Mouse (Mus musculus): ENCODE measurements around the gene Fance.
A peak's percentile ranks its signal among the peaks of the same experiment; 100 is the strongest.

Gene Fance

DNA sequence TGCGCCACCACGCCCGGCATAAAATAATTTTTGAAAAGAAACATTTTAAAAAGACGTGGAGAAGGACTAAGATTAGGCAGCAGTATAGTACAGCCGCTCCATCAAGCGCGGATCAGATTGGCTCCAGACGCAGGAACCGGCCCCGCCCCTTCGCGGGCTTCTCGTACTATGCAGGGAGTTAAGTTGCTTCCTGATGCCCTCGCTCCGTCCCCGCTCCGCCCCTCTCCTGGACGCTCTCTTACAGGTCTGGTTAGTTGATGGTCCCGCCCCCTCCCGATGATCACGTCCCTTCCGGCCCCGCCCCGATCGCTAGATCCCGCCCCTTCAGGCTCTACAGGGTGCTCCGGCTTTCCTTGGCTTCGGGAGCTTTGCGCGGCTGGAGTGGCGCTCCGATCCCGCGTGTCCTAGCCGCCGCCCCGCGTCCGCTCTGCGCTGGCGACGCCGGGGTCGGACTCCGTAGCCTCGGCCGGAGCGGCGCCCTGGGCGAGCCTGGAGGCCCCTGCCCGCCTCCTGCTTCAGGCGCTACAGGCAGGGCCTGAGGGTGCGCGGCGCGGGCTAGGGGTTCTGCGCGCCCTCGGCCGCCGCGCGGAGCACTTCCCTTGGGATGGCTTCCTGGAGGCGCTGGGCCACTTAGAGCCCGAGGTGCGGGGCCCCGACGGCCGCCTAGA lies at the start of gene Fance:
Gene Fance, plus strand, starts transcription at position 308 of the 668 bp plus-strand sequence.
- peak; percentile 99 for DNase-seq (ENCODE audit: low read depth, low spot score)

DNA sequence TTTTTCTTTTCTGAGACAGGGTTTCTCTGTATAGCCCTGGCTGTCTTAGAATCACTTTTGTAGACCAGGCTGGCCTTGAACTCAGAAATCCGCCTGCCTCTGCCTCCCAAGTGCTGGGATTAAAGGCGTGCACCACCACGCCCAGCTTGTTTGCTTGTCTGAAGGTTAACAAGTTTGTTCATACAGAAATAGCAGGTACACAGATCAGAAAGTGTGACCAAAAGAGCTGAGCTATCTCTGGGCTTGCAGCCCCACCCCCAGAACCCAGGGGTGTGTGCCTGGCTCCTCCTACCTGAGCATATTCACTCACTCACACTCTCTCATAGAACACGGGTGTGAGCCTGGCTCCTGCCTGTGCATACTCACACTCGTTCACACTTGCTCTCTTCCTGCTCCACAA lies 46.1 kb upstream of the Fance start:
- DNase-seq (ENCODE audit: low read depth, low spot score), result no peak

DNA sequence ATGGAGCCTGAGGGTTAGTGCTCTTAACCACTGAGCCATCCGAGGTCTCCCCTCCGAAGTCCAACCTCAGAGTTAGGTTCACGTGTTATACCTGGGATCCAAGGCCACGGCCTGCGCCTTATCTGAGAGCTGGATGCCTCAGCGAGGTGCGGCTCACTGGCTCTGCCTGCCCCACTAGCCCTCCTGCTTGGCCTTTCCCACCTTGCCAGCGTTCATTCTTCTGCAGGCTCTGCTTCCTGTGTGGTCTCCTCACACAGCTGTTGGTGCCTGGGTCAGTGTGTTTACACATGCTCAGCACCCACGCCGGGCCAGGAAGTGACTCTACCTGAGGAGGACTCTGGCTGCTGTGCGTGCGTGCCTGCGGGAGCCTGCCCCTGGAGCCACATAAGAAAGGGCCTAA lies 43.2 kb upstream of the Fance start:
- DNase-seq (ENCODE audit: low read depth, low spot score), result no peak

DNA sequence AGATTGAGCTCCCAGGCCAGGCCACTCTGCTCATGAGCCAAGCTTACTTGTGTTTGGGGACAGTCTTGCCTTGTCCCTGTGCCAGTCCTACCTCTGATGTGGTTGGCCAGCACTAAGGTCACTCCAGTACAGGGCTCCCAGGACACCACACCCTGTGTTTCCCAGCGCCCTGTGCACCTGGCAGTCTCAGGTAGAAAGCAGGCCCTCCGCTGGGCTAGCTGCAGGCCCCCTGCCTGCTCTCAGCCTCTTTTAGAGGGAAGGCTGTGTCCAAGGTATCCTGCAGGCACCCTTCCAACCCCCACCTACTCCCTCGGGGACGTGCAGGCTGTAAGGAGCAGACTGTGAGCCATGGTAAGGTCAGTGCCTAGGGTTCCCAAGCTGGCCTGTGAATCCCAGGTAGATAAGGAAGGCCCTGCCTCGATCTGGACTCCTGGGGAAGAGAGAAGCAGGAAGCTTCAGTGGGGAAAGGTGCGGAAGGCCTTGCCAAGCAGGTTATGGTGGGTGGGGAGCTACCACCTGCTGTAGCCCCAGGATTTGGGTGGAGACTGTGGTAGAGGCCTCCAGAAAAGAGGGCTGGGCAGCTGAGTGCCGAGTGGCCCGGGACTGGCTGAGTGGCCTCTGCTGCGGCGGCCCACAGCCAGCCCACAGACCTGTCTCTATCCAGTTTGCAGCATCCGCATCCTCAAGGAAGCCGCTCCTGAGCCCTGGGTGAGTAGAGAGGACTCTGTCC lies 41.6 kb upstream of the Fance start:
- DNase-seq (ENCODE audit: low read depth, low spot score), result no peak

DNA sequence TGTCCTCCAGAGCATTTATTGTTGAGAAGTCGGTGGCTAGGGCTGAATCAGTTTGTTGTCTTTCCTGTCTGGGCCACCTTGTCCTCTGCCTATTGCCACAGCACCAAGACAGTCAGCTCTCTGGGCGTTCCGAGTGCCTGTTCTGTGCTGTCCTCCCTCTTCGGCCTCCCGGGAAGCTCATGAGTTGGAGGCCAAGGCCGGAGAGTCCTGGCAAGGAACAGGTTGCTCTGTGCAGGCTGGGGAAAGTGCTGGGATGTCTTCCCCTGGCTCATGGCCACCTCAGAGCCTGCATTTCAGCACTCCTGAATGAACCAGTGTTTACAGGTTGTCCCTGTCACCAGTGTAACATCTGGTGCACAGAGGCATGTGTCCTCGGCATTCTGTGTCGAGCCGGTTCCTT lies 41.0 kb upstream of the Fance start:
- DNase-seq (ENCODE audit: low read depth, low spot score), result no peak

DNA sequence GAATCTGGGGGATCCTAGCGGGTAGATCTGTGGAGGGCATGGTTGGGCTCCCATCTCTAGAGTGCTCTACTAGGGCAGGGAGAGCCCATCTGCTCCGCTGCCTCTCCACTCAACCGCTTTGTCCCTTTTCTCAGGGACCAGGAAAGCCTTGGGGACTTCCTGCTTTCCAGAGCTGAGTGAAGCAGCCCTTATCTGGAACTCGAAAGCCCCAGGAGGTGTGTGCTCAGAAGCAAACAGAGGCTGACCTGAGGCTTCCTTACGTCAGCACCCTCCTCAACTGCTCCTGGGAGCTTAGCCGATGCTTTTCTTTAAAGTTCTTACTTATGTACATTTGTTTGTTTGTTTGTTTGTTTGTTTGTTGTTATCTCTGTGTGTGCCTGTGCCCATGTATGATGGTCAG lies 40.5 kb upstream of the Fance start:
- no peak for DNase-seq (ENCODE audit: low read depth, low spot score)

DNA sequence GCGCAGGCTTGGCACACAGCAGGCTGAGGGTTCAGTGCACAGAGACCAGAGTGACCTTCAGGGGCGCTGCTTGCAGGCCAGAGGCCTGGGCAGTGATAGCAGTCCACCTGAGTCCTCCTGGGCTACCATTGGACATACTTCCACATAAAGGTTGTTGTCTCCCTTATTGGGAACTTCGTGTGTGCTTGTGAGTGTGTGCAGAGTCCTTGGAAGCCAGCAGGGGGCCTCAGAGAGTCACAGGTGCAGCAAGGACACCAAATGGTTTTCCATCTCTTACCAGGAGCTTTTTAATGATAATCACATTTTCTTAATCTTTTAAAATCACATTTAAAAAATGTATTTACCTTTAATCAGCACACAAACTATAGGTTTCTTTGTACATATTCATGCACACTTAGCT lies 38.6 kb upstream of the Fance start:
- no peak for DNase-seq (ENCODE audit: low read depth, low spot score)

DNA sequence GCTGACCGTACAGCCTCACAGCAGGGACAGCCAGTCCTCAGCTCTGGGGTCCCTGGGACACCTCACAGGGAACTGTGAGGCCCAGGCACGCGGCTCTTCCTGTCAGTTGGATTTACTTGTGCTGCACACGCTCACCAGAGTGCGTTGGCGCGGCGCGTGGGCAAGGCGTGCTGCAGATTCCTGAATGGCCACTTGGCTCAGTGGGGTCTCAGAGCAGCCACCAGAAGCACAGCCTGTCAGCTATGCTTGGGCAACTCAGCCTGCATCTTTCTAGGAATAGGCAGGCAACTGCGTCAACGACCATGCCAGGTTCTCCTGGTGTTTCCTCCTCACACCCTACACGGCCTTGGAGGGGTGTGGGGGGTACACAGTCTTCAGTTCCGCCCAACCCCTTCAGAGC lies 36.1 kb upstream of the Fance start:
- no peak for DNase-seq (ENCODE audit: low read depth, low spot score)

DNA sequence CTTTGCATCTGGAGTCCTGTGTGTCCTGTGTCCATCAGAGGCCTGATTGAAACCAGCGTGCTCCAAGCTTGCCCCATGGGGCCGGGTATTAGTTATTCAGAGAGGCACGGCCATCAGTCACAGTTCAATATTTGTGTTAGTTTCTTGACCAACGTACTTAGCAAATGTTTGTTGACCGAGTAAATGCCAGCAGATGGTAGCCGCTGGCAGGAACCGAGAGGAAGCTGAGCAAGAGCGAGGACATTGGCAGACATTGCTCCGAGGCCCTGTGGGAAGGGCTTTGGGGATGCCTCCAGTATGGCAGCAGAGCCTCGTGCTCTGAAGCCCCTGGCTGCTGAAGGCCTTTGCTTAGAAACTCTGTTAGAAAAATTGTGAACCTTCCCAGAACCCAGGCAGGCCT lies 35.6 kb upstream of the Fance start:
- DNase-seq (ENCODE audit: low read depth, low spot score), result no peak

DNA sequence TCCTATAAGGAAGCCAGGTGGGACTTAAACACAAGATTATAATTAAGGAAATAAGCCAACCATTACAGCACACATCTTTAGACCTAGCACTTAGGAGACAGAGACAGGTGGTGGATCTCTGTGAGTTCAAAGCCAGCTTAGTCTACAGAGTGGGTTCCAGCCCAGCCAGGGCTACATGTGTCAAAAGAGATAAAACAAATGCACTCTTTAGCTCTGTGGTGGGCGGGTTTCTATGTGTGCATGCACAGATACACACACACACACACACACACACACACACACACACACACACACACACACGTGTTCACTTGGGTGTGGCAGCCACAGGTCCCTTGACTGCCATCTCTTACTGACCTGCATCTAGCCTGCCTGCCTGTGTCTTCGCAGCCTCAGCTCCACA lies 35.2 kb upstream of the Fance start:
- no peak for DNase-seq (ENCODE audit: low read depth, low spot score)

DNA sequence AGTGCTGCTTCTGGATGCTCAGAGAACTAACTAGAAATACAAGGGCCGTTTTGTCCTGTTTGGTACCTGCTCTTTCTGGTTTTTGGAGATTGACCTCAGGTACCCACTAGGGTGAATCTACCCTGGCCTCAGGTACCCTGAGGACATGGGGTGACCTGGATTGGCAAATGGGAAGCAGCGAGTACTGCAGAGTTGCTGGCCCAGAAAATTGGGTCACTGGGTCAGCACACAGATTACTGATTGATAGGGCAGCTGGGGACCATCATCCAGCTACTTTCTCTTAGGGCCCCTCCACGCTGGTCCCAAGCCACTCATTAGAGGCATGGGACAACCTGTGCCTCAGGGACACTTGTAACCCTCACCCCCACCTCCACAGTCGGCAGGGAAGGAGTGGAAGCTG lies 34.1 kb upstream of the Fance start:
- DNase-seq (ENCODE audit: low read depth, low spot score), result no peak

DNA sequence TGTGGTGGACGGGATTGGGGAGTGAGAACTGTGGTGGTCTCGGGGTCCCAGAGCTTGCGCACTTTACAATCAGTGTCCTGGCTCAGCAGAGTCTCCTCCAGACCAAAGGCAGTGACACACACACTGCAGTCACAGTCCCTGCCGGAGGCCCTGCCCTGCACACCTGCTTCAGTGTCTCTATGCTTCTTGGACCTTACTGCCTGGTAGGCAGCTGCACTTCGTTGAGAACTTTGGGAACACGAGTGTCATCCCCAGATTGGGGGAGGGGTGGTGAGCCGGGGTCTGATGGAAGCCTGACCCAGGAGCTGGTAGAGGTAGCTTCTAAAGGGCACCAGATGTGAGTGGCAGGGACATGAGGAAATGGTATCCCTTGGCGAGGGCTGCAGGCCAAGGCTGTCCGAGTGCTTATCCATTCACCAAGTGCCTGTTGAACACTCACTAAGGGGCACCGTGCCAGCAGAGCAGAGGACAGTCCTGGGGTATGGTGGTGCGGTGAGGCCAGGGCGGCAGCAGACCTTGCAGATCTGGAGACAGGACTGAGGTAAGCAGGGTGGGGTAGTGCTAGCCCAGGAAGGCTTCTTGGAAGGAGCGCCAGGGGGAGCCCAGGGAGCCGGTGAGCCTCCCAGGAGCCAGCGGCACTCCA lies 33.4 kb upstream of the Fance start:
- no peak for DNase-seq (ENCODE audit: low read depth, low spot score)

DNA sequence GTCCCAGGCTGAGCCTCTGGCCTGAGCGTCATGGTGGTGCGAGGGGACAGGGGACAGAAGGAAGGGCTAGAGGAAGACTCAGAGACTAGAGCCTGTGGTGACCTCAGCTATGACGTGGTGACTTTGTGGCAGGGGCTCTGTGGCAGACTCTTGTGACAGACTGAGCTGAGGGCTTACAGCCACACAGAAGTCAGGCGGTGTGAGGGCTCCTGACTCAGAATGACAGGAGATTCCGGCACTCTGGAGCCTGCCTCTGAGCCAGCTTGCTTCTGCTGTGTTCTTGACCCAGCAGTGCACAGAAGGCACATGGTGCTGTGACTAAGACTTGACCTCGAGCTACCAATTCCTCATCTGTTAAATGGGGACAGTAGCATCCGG lies 32.9 kb upstream of the Fance start:
- no peak for DNase-seq (ENCODE audit: low read depth, low spot score)

DNA sequence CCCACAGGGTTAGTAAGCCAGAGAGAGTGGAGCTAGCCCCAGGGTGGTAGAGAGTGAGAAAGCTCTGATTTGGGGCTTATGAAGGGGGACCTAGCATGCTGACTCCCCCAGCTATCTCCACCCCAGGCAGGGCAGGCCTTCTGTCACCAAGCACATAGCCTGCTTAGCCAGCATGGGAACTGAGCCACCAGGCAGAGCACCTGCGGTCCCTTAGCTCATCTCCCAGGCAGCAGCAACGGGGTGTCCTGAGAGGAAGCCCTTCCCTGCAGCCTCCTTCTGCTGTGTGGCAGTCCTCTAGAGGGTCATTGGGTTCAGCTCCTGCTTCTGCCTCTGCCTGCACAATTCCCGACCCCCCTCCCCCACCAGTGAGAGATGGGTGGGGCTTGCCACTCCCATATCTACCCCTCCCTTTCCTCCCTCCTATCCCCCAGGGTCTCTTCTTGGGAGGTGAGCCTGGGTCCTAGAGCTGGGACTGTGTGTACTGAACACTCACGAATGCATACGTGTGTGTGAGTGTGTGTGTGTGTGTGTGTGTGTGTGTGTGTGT lies 32.4 kb upstream of the Fance start:
- no peak for DNase-seq (ENCODE audit: low read depth, low spot score)

DNA sequence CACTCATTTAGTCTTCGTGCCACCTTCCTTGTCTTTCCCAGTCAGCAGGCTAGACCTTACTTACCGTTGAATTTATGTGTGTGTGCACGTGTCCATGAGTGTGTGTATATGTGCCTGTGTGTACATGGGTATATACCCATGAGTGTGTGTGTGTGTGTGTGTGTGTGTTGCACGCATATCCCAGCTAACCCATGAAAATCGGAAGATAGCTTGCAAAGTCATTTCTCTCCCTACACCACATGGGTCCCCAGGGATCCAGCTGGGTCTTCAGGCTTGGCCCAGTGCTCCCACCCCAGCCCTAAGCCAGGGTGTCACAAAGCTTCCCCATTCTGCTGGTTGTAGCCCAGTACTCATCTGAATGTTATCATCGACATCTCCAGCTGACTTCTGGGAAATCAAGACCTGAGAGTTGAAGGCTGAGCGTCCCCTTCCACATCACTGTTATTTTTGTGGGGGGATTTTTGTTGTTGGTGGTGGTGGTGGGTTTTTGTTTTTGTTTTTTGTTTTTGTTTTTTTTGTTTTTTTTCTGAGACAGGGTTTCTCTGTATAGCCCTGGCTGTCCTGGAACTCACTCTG lies 31.4 kb upstream of the Fance start:
- no peak for DNase-seq (ENCODE audit: low read depth, low spot score)

DNA sequence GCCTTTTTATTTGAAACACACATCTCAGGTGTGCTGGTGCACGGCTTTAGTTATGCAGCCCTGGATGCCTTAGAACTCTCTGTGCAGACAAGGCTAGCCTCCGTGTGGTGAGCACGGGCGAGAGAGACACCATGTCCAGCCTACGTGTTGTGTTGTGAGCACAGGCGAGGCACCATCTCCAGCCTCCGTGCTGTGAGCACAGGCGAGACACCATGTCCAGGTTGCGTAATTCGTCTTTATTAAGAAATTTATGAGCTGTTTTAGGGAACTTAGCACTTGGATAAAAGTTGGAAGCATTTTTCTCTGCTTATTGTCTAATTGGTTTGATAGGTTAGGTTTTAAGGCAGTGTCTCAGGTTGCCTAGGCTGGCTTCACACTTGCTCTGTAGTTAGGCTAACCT lies 30.1 kb upstream of the Fance start:
- no peak for DNase-seq (ENCODE audit: low read depth, low spot score)

DNA sequence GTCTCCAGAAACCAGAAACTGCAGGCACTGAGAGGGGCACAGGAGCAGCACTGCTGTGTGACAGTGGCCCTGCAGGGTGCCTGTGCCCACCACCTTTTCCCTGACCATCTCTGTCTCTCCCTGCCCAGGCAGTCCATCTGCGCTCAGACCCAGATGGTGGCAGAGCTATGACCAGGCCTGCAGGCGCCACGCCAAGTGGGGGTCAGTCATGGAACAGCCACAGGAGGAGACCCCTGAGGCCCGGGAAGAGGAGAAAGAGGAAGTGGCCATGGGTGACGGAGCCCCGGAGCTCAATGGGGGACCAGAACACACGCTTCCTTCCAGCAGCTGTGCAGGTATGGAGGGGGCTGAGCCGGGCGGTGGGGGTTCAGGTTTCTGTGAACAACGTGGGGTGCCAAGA lies 27.2 kb upstream of the Fance start:
- no peak for DNase-seq (ENCODE audit: low read depth, low spot score)

DNA sequence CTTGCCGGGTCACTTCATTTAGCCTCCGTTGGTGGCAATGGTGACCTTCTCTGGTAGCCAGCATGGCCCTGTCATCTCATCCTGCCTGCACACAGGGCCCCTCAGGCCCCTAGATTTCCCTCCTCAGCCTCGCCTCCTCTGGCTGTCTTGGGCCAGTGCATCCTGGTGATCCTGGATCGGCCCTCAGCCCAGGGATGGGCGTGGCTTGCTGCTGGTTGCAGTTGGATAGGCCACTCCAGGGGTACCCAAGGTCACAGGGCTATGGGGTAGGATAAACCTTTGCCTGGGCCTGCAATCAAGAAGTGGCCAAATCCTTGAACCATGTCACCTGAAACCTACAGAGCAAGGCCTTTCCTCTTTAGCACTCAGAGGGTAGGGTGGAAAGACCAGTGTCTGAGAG lies 26.4 kb upstream of the Fance start:
- DNase-seq (ENCODE audit: low read depth, low spot score), result no peak

DNA sequence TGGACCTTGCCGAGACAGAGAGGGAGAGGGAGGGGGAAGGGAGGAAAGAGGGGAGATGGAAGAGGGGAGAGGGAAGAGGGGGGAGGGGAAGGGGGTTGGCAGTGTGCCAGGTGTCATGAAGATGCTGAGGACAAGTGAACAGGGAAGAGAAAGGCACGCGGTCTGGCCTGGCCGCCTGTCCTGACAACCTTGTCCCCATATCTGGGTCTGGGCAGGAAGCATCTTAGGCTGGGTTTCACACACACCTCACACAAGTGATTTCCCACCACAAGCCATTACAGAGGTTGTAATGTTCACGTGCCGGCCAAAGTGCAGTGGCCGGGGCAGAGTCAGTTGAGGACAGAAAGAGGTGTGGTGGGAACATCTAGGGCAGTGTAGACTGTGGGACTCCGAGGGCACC lies 25.7 kb upstream of the Fance start:
- no peak for DNase-seq (ENCODE audit: low read depth, low spot score)

DNA sequence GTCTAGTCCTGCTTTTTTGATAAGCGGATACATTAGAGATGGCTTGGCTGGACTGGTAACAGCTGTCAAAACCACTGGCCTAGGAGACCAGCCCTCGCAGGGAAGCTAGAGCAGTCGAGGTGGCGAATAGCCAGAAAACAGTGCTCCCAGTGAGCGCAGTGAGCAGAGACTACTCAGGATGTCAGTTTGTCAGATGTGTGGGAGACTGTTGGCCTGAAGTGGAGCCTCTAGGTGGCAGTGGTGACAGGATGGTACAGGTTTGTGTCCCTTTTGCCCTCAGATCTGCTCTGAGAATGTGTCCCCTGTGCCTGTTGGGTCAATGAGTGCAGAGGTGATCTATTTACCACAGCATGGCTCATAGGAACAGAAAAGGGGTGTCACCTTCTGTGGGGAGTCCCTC lies 25.3 kb upstream of the Fance start:
- no peak for DNase-seq (ENCODE audit: low read depth, low spot score)

DNA sequence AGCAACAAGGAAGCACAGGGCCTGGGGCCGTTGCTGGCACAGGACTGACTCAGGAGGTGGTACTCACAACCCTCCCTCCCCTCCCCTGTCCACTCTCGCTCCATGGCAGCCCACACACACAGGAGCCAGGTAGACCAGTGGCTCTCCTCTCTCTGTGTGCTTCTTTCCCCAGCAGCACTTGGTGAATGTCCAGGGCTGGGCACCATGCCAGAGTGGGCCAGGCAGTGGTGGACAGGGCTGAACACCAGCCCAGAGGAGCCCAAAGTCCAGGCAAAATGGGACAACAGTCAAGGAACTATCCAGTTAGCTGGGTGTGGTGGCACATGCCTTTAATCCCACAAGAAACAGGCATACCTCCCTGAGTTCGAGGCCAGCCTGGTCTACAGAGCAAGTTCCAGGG lies 23.1 kb upstream of the Fance start:
- no peak for DNase-seq (ENCODE audit: low read depth, low spot score)

DNA sequence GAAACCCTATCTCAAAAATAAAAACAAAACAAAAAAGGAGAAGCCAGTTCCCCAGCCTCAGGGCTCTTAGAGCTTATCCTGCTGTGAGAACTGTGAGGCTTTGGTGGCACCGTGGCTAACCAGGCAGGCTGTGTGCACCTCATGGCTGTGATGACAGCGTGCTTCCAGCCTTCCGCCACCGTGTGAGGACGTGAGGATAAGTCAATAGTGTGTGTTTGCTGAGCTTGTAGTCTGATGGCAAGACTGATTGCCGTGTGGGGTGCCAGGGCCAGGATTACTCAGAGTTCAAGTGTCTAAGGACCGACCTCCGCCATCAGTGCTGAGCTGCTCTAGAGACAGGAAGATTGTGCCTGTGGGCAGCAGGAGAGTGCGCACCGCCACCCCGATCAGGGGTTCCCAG lies 22.6 kb upstream of the Fance start:
- DNase-seq (ENCODE audit: low read depth, low spot score), result no peak

DNA sequence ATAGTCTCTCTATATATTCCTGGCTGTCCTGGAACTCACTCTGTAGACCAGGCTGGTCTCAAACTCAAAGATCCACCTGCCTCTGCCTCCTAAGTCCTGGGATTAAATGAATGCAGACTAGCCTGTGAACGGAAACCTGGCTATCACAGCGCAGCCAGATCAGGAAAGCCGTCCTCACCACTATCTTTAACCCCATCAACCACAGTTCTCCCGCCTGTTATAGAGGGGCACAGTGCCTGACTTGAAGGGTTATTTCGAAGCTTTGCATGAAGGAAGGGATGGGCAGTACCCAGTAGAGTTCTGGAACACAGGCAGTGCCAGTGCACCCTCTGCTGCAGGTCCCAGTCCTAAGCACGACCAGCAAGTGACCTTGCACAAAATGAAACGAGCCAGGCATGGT lies 22.0 kb upstream of the Fance start:
- no peak for DNase-seq (ENCODE audit: low read depth, low spot score)
